Mouse (Mus musculus) brain, embryonic 14.5 days (tissue): ENCODE measurements at regions not wholly inside any gene's neighbourhood (a gene's known extent, or its start where the extent isn't known, plus 50 kb on each side); places are given as distances from the start of the nearest gene placed in this dataset.

Experiments
- CTCF ChIP-seq: fragments of 200-500 bp; IDR thresholded peaks from 2 replicates; pipeline ENCODE4 v1.5.1; 2012; ENCODE audit warnings: inconsistent platforms, mild to moderate bottlenecking, moderate library complexity, borderline replicate concordance; ENCODE audit not compliant: insufficient read depth, insufficient read length; ENCODE audit errors: extremely low read depth
- POLR2A ChIP-seq: fragments of 200-500 bp; IDR thresholded peaks from 2 replicates; pipeline ENCODE4 v1.6.1; 2012; ENCODE audit warnings: mild to moderate bottlenecking, inconsistent platforms, borderline replicate concordance; ENCODE audit not compliant: poor library complexity, insufficient read depth, insufficient read length, severe bottlenecking; ENCODE audit errors: extremely low read depth

- TF ChIP-seq POLR2A (no peak), CTCF (no peak)
Observed at GRCm38 (mm10) chr11:41160492-41161175, 405.5 kb upstream of the Ccng1 start.
